Mouse (Mus musculus): Measurements from ENCODE around the gene Cdx2. TPM values are rescaled to one million over a fixed set of nuclear protein-coding genes. Genes with fewer than 3 reads are reported as not detected.
A peak's percentile ranks its signal among the peaks of the same experiment; 100 is the strongest.

The Cdx2 gene
- not detected in 2 replicates for polyA plus RNA-seq (2014; fragmentation: Nextera tagmentation; extraction: Ambion mirVana)

- no peaks in the 10 kb centered on the region for H3K9me3 ChIP-seq (ENCODE audit: low read depth, low read length)
- H3K27ac ChIP-seq (ENCODE audit: low read depth), result no peak within 1 kb of the TSS
- H3K36me3 ChIP-seq (ENCODE audit: insufficient read depth), result no peaks in the 10 kb centered on the region
- TF ChIP-seq CTCF (IDR thresholded peaks at IDR 0.05; ENCODE audit: low read depth), result no peak
- peaks cover 100% of the 10 kb centered on the region for H3K27me3 ChIP-seq (ENCODE audit: insufficient read depth, low read length)
- no peak for DNase-seq
- WGBS, result under 1% methylated on average over 62 of the region's 63 CpGs
- peak; percentile 17; the same call in 1 of the 2 replicates for ATAC-seq (ENCODE audit: insufficient read depth)
- H3K4me3 ChIP-seq (ENCODE audit: low read depth, low read length), result peak within 1 kb of the TSS; percentile 8; the same call in 1 of the 2 replicates
- H3K9ac ChIP-seq, result no peak within 1 kb of the TSS
- no peaks in the 10 kb centered on the region for H3K4me1 ChIP-seq (ENCODE audit: insufficient read depth)
- H3K4me2 ChIP-seq, result peak within 1 kb of the TSS; percentile 32
Measured at GRCm38 (mm10) chr5:147306638-147307397, at the start of gene Cdx2. Gene Cdx2, minus strand, starts transcription at chr5:147307270.

- Histone ChIP-seq H3K36me3 (ENCODE audit: insufficient read depth) (no peaks in the 10 kb centered on the region), H3K4me3 (ENCODE audit: low read depth, low read length) (no peak overlapping the region), H3K4me2 (no peak overlapping the region), H3K9ac (no peak overlapping the region), H3K27me3 (ENCODE audit: insufficient read depth, low read length) (no peaks in the 10 kb centered on the region), H3K27ac (ENCODE audit: low read depth) (no peak overlapping the region), H3K9me3 (ENCODE audit: low read depth, low read length) (no peaks in the 10 kb centered on the region), H3K4me1 (ENCODE audit: insufficient read depth) (no peaks in the 10 kb centered on the region)
- WGBS, result 87% methylated on average over 13 of the region's 13 CpGs
- no peak for DNase-seq
- no peak for ATAC-seq (ENCODE audit: insufficient read depth)
- no peak for TF ChIP-seq CTCF (IDR thresholded peaks at IDR 0.05; ENCODE audit: low read depth)
Measured at GRCm38 (mm10) chr5:147356260-147357055, 49.4 kb upstream of the Cdx2 start.

GRCm38 (mm10) chr5:147355788-147356187 lies 48.7 kb upstream of the Cdx2 start:
- Histone ChIP-seq H3K4me3 (ENCODE audit: low read depth, low read length) (no peak overlapping the region), H3K27me3 (ENCODE audit: insufficient read depth, low read length) (no peaks in the 10 kb centered on the region), H3K4me1 (ENCODE audit: insufficient read depth) (no peaks in the 10 kb centered on the region), H3K4me2 (no peak overlapping the region), H3K9me3 (ENCODE audit: low read depth, low read length) (no peaks in the 10 kb centered on the region), H3K27ac (ENCODE audit: low read depth) (no peak overlapping the region), H3K9ac (no peak overlapping the region), H3K36me3 (ENCODE audit: insufficient read depth) (no peaks in the 10 kb centered on the region)
- no peak for TF ChIP-seq CTCF (IDR thresholded peaks at IDR 0.05; ENCODE audit: low read depth)
- no peak for ATAC-seq (ENCODE audit: insufficient read depth)
- 50% methylated on average over 3 of the region's 3 CpGs for WGBS
- DNase-seq, result no peak

- Histone ChIP-seq H3K9me3 (ENCODE audit: low read depth, low read length) (no peaks in the 10 kb centered on the region), H3K36me3 (ENCODE audit: insufficient read depth) (no peaks in the 10 kb centered on the region), H3K4me3 (ENCODE audit: low read depth, low read length) (no peak overlapping the region), H3K4me2 (no peak overlapping the region), H3K9ac (no peak overlapping the region), H3K4me1 (ENCODE audit: insufficient read depth) (no peaks in the 10 kb centered on the region), H3K27ac (ENCODE audit: low read depth) (no peak overlapping the region), H3K27me3 (ENCODE audit: insufficient read depth, low read length) (no peaks in the 10 kb centered on the region)
- no peak for DNase-seq
- ATAC-seq (ENCODE audit: insufficient read depth), result no peak
- WGBS, result 75% methylated on average over 8 of the region's 8 CpGs
- TF ChIP-seq CTCF (IDR thresholded peaks at IDR 0.05; ENCODE audit: low read depth), result no peak
Measured at GRCm38 (mm10) chr5:147354985-147355384, 47.9 kb upstream of the Cdx2 start.

GRCm38 (mm10) chr5:147354161-147354780 lies 47.2 kb upstream of the Cdx2 start:
- no peak for ATAC-seq (ENCODE audit: insufficient read depth)
- no peak overlapping the region for H3K4me2 ChIP-seq

GRCm38 (mm10) chr5:147351931-147352330 lies 44.9 kb upstream of the Cdx2 start:
- 87% methylated on average over 8 of the region's 8 CpGs for WGBS
- no peaks in the 10 kb centered on the region for H3K36me3 ChIP-seq (ENCODE audit: insufficient read depth)
- no peak overlapping the region for H3K27ac ChIP-seq (ENCODE audit: low read depth)
- H3K27me3 ChIP-seq (ENCODE audit: insufficient read depth, low read length), result no peaks in the 10 kb centered on the region
- H3K9ac ChIP-seq, result no peak overlapping the region
- no peaks in the 10 kb centered on the region for H3K9me3 ChIP-seq (ENCODE audit: low read depth, low read length)
- no peak overlapping the region for H3K4me3 ChIP-seq (ENCODE audit: low read depth, low read length)
- ATAC-seq (ENCODE audit: insufficient read depth), result no peak
- TF ChIP-seq CTCF (IDR thresholded peaks at IDR 0.05; ENCODE audit: low read depth), result no peak
- H3K4me1 ChIP-seq (ENCODE audit: insufficient read depth), result no peaks in the 10 kb centered on the region
- DNase-seq, result no peak
- no peak overlapping the region for H3K4me2 ChIP-seq

More at GRCm38 (mm10) chr5:147354161-147354780, 47.2 kb upstream of the Cdx2 start:
- DNase-seq, result no peak
- H3K9ac ChIP-seq, result no peak overlapping the region
- no peak overlapping the region for H3K4me3 ChIP-seq (ENCODE audit: low read depth, low read length)
- no peaks in the 10 kb centered on the region for H3K4me1 ChIP-seq (ENCODE audit: insufficient read depth)
- no peaks in the 10 kb centered on the region for H3K9me3 ChIP-seq (ENCODE audit: low read depth, low read length)
- TF ChIP-seq CTCF (IDR thresholded peaks at IDR 0.05; ENCODE audit: low read depth), result no peak
- H3K36me3 ChIP-seq (ENCODE audit: insufficient read depth), result no peaks in the 10 kb centered on the region
- WGBS, result 53% methylated on average over 17 of the region's 17 CpGs
- H3K27ac ChIP-seq (ENCODE audit: low read depth), result no peak overlapping the region
- no peaks in the 10 kb centered on the region for H3K27me3 ChIP-seq (ENCODE audit: insufficient read depth, low read length)

- H3K27me3 ChIP-seq (ENCODE audit: insufficient read depth, low read length), result no peaks in the 10 kb centered on the region
- no peak overlapping the region for H3K4me2 ChIP-seq
- DNase-seq, result no peak
- H3K4me3 ChIP-seq (ENCODE audit: low read depth, low read length), result no peak overlapping the region
- H3K9ac ChIP-seq, result no peak overlapping the region
- no peak overlapping the region for H3K27ac ChIP-seq (ENCODE audit: low read depth)
- H3K9me3 ChIP-seq (ENCODE audit: low read depth, low read length), result no peaks in the 10 kb centered on the region
- WGBS, result 79% methylated on average over 1 of the region's 1 CpGs
- TF ChIP-seq CTCF (IDR thresholded peaks at IDR 0.05; ENCODE audit: low read depth), result no peak
- ATAC-seq (ENCODE audit: insufficient read depth), result no peak
- H3K4me1 ChIP-seq (ENCODE audit: insufficient read depth), result no peaks in the 10 kb centered on the region
- H3K36me3 ChIP-seq (ENCODE audit: insufficient read depth), result no peaks in the 10 kb centered on the region
Measured at GRCm38 (mm10) chr5:147345981-147346380, 38.9 kb upstream of the Cdx2 start.

Data from lung, embryonic 14.5 days (tissue).